Mouse (Mus musculus): ENCODE data around the gene Nlrc5. TPM values are rescaled to one million over a fixed set of nuclear protein-coding genes. Genes with fewer than 3 reads are reported as not detected.

Nlrc5 gene
- polyA plus RNA-seq, 1 experiment from 2014 or later: 0.10 TPM

DNA sequence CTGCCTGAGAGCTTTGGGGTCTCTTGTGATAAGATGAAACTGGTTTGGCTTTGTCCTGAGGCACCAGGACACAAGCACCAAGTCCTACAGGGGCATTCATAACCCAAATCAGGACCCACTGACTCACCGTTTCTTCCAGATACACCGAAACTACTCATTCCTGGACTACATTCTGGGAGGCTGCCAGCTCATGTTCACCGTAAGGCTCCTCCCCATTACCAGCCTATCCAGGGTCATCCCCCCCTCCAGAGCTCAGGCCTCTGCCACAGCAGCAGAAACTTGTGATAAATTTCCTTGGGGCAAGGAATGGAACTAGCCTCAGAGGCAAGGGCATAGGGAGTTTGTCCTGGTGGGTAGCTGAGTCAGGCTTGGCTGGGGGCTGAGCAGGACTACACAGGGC, 123.1 kb downstream of the Nlrc5 start:
- no peak overlapping the region for H3K27ac ChIP-seq
- H3K27me3 ChIP-seq: no peaks in the 10 kb centered on the region
- no peak overlapping the region for H3K4me3 ChIP-seq
- H3K9ac ChIP-seq: no peak overlapping the region
- no peaks in the 10 kb centered on the region for H3K9me3 ChIP-seq
- no peaks in the 10 kb centered on the region for H3K36me3 ChIP-seq
- no peak overlapping the region for H3K4me2 ChIP-seq
- no peak for ATAC-seq (ENCODE audit: borderline replicate concordance, extremely low read depth, low FRiP score, low TSS enrichment)
- WGBS: 51% methylated on average over 3 of the region's 3 CpGs
- no peaks in the 10 kb centered on the region for H3K4me1 ChIP-seq

DNA sequence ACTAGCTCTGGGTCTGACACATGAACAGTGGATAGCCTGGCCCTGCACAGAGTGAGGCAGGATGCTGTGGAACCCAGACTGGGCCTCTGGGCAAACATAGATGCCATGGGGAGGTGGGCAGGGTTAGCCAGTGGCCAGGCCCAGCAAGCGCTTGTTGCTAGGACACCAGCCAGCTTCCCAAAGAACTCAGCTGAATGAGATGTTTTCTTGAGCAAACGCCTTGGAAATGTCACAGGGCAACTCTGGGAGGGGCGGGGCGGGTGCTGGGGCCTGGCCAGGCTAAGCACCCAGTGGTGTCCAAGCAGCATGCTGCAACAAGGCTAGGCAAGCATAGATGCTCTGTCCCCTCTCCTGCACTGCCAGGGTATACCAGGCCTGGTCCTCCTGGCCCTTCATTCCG, 127.1 kb downstream of the Nlrc5 start:
- H3K4me1 ChIP-seq: no peaks in the 10 kb centered on the region
- H3K27me3 ChIP-seq: no peaks in the 10 kb centered on the region
- ATAC-seq (ENCODE audit: borderline replicate concordance, extremely low read depth, low FRiP score, low TSS enrichment): no peak
- no peaks in the 10 kb centered on the region for H3K9me3 ChIP-seq
- H3K36me3 ChIP-seq: no peaks in the 10 kb centered on the region
- 45% methylated on average over 5 of the region's 5 CpGs for WGBS
- no peak overlapping the region for H3K4me3 ChIP-seq
- no peak overlapping the region for H3K27ac ChIP-seq
- no peak overlapping the region for H3K9ac ChIP-seq
- H3K4me2 ChIP-seq: no peak overlapping the region

DNA sequence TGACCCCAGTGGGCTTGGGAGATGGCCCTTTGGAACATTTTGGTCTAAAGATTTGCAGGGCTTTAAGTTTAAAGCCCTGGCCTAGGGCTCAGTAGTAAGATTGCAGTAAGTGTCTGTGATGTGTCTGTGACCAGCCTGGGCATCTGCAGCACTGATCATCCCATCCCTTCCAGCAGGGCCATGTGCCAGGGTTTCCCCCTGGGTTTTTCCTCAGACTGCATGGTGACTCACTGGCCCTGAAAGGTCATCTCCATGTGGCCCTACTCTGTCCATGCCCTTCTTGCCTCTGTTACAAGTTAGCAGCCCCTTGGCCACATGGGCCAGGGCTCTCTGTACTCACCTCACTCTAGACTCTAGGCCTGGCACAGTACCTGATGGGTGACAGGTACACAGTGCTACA, 130.3 kb downstream of the Nlrc5 start:
- Histone ChIP-seq H3K36me3 (no peaks in the 10 kb centered on the region), H3K4me2 (no peak overlapping the region), H3K4me1 (peaks cover 3% of the 10 kb centered on the region; the same call in 1 of the 2 replicates), H3K9ac (no peak overlapping the region), H3K27me3 (no peaks in the 10 kb centered on the region), H3K9me3 (no peaks in the 10 kb centered on the region), H3K4me3 (no peak overlapping the region), H3K27ac (no peak overlapping the region)
- no peak for ATAC-seq (ENCODE audit: borderline replicate concordance, extremely low read depth, low FRiP score, low TSS enrichment)

DNA sequence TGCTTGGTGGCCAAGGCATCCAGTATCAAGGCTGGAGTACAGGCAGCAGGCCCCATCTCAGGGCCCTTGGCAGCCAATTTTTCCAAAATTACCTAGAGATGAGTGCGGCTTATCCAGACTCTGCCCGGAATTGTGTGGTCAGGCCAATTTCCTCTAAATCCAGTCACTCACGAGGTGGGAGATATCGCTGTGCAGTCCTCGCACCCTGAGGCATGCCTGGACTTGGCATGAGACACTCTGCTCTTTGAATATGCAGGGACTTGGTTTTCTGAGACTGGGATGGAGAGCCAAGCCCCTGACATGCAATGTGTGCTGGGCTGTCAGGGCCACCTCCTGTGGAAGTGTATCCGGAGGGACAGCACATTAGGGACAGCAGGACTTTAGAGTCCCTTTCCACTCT, 131.9 kb downstream of the Nlrc5 start:
- Histone ChIP-seq H3K4me2 (no peak overlapping the region), H3K4me1 (peaks cover 3% of the 10 kb centered on the region; the same call in 1 of the 2 replicates), H3K36me3 (0 out of 2 replicates have a peak, but pooled peaks cover 2% of the 10 kb centered on the region), H3K27me3 (no peaks in the 10 kb centered on the region), H3K9me3 (no peaks in the 10 kb centered on the region), H3K27ac (no peak overlapping the region), H3K9ac (no peak overlapping the region), H3K4me3 (no peak overlapping the region)
- WGBS: 67% methylated on average over 6 of the region's 6 CpGs
- ATAC-seq (ENCODE audit: borderline replicate concordance, extremely low read depth, low FRiP score, low TSS enrichment): no peak

DNA sequence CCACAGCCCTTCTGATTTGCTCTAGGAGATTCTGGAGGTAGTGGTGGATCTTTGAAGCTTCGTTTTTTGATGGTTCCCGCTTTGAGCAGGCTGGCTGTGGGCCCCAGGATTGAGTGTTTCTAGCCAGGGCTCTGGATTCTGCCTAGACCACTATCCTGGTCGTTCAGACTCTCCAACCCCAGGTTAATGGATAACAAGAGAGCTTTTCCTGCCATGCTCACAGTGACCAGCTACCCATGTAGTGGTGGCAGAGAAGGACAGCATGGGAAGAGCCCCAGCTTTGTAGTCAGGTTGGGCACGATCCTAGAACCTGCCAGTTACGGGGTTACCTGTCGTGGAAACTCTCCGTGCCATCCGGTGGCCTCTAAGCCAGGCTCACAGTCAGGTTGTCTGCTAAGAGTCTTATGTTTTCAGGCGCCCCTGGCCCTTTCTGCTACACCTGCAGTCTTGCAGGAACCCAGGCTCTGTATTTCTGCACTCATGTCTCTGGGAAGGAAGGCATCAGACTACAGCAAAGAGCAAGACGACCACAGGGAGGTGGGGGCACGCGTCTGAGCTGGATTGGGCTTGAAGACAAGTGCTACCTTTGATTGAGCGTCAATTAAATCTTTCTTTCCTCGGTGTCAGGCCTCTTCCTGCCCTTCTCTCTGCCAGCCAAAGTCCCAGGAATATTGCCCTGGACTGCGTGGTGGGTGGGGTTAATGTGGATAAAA, 132.4 kb downstream of the Nlrc5 start:
- Histone ChIP-seq H3K9ac (no peak overlapping the region), H3K36me3 (0 out of 2 replicates have a peak, but pooled peaks cover 3% of the 10 kb centered on the region)
- ATAC-seq (ENCODE audit: borderline replicate concordance, extremely low read depth, low FRiP score, low TSS enrichment): no peak

DNA sequence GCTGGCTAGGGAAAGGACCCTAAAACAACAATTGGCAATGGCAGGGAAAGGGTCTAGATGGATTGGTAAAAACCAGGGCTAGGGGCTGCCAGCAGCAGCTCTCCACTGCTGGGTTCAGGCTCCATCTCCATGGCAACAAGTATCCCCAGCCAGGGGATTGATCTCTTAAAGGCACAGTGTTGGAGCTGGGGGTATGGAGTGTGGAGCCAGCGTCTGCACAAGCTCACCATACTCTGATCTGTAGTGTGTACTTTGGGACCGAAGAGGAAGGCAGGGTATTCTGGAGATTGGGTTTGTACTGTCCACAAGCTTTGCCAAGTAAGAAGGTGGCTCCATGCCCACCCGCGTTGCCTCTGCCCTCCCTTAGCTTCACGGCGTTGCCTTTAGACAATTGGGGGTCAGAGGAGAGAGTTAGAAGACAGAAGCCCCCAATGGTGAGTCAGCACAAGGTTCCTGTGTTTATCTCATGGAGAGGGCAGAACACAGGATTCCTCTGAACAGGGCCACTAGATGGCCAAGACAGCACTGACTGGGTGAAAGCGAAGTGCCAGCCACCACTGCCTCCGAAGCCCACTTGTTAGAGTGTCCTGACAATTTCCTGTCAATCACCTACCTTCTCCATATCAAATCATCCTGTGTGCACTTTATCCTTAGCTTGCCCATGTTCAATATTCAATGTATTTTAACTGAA, 133.1 kb downstream of the Nlrc5 start:
- no peak for ATAC-seq (ENCODE audit: borderline replicate concordance, extremely low read depth, low FRiP score, low TSS enrichment)
- Histone ChIP-seq H3K36me3 (0 out of 2 replicates have a peak, but pooled peaks cover 5% of the 10 kb centered on the region), H3K4me3 (no peak overlapping the region), H3K27me3 (no peaks in the 10 kb centered on the region), H3K27ac (no peak overlapping the region), H3K9ac (no peak overlapping the region), H3K4me2 (no peak overlapping the region), H3K4me1 (peaks cover 3% of the 10 kb centered on the region; the same call in 1 of the 2 replicates), H3K9me3 (no peaks in the 10 kb centered on the region)
- WGBS: 66% methylated on average over 8 of the region's 8 CpGs

More for the DNA sequence above, 132.4 kb downstream of the Nlrc5 start:
- Histone ChIP-seq H3K4me3 (no peak overlapping the region), H3K4me1 (peaks cover 3% of the 10 kb centered on the region; the same call in 1 of the 2 replicates), H3K27ac (no peak overlapping the region), H3K27me3 (no peaks in the 10 kb centered on the region), H3K9me3 (no peaks in the 10 kb centered on the region), H3K4me2 (no peak overlapping the region)
- WGBS: 49% methylated on average over 15 of the region's 15 CpGs

DNA sequence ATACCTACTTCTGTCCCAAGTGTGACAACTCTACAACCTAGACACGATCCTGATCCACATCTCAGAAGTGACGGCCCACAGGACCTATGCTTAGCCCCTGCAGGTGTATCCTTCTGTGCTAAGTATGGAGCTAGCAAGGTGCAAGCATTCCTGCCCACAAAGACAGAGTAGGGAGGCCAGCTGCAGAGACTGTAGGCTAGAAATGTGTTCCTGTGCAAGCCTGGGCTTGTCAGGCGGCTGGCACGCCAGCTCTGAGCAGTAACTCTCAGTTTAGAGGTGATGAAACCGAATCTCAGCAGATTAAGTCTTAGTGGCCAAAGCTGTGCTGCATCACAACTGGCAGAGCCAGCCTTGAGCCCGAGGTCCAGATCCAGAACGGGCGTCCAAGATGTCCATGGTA, 133.9 kb downstream of the Nlrc5 start:
- H3K4me3 ChIP-seq: no peak overlapping the region
- H3K9me3 ChIP-seq: no peaks in the 10 kb centered on the region
- no peak overlapping the region for H3K9ac ChIP-seq
- H3K27me3 ChIP-seq: no peaks in the 10 kb centered on the region
- ATAC-seq (ENCODE audit: borderline replicate concordance, extremely low read depth, low FRiP score, low TSS enrichment): no peak
- H3K4me1 ChIP-seq: peaks cover 3% of the 10 kb centered on the region; the same call in 1 of the 2 replicates
- WGBS: 83% methylated on average over 8 of the region's 8 CpGs
- H3K4me2 ChIP-seq: no peak overlapping the region
- 0 out of 2 replicates have a peak, but pooled peaks cover 10% of the 10 kb centered on the region for H3K36me3 ChIP-seq
- H3K27ac ChIP-seq: no peak overlapping the region

DNA sequence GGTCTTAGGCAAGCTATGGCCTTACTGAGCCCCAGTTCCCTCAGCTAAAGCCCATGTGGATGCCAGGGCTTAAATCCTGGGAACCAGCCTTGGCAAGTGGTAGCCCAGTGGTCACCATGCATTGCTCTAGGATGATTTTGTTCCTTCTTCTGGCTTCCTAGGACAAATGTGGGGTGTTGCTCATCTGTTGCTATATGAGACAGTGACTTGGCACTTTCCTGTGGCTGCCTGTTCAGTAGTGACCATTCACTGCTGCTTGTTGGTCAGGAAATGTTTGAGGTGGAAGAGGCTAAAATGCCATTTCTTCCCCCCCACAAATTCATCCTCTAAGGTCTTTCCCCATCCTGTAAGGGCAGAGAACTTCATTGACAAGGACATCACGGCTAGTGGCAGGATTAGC, 135.3 kb downstream of the Nlrc5 start:
- WGBS: 72% methylated on average over 1 of the region's 1 CpGs
- Histone ChIP-seq H3K27ac (no peak overlapping the region), H3K9me3 (no peaks in the 10 kb centered on the region), H3K4me1 (peaks cover 3% of the 10 kb centered on the region; the same call in 1 of the 2 replicates), H3K27me3 (no peaks in the 10 kb centered on the region), H3K9ac (no peak overlapping the region), H3K4me3 (no peak overlapping the region), H3K4me2 (no peak overlapping the region), H3K36me3 (peaks cover 23% of the 10 kb centered on the region)
- no peak for ATAC-seq (ENCODE audit: borderline replicate concordance, extremely low read depth, low FRiP score, low TSS enrichment)

DNA sequence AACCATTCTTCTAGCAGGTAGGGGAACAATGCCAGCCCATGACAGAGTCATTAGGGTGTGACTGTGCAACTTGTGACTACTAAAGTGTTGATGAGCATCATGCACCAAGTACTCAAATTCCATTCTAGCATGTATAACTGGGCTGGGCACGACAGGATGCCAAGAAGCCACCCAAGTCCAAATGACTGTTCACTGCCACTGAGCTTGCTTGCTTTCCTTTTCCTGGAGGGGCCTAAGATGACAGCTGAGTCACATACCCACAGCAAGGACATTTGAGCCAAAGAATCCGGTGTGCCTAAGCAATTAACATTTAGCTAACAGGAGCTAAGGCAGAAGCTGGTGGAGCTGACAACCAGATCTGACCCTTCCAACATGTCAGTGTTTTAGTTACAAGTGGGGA, 137.7 kb downstream of the Nlrc5 start:
- Histone ChIP-seq H3K36me3 (peaks cover 36% of the 10 kb centered on the region), H3K27ac (no peak overlapping the region), H3K27me3 (no peaks in the 10 kb centered on the region), H3K9me3 (no peaks in the 10 kb centered on the region), H3K9ac (no peak overlapping the region), H3K4me2 (no peak overlapping the region), H3K4me3 (no peak overlapping the region), H3K4me1 (no peaks in the 10 kb centered on the region)
- WGBS: 69% methylated on average over 2 of the region's 2 CpGs
- no peak for ATAC-seq (ENCODE audit: borderline replicate concordance, extremely low read depth, low FRiP score, low TSS enrichment)

DNA sequence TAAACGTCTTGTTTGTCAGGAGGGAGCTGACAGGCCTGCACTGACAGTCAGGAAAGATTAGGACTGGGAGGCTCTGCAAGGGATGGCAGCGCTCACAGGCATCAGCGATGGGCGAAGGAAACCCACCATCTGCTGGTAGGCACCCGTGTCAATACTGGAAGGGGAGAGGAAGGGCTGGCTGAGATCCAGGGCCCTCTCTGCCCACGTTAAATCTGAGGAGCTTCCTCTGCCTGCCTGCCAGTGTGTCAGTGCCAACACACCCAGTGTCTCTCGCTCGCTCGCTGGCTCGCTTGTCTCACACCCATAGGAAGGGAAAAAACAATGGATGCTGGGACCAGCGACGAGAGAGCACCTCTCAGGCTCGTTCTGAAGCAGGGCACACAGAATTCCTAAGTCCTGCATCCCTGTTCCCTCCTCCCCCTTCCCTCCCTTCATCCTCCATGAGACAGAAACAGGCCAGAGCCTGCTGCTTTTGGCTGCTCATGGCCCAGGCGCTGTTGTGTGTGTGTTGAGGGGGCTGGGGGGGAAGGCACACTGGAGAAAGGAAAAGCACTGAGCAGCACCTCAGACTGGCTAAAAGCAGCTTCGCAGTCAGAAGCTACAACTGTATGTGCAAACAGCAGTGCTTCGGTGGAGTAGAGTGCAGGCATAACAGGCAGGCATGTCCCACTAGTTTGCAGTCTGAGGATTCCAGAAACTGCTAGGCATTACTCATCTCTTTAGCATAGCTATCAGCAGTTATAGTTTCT, 140.2 kb downstream of the Nlrc5 start:
- Histone ChIP-seq H3K9me3 (no peaks in the 10 kb centered on the region), H3K4me1 (no peaks in the 10 kb centered on the region), H3K36me3 (peaks cover 56% of the 10 kb centered on the region), H3K27ac (no peak overlapping the region), H3K4me2 (no peak overlapping the region), H3K4me3 (no peak overlapping the region), H3K9ac (no peak overlapping the region), H3K27me3 (no peaks in the 10 kb centered on the region)
- 86% methylated on average over 16 of the region's 16 CpGs for WGBS
- ATAC-seq (ENCODE audit: borderline replicate concordance, extremely low read depth, low FRiP score, low TSS enrichment): no peak

DNA sequence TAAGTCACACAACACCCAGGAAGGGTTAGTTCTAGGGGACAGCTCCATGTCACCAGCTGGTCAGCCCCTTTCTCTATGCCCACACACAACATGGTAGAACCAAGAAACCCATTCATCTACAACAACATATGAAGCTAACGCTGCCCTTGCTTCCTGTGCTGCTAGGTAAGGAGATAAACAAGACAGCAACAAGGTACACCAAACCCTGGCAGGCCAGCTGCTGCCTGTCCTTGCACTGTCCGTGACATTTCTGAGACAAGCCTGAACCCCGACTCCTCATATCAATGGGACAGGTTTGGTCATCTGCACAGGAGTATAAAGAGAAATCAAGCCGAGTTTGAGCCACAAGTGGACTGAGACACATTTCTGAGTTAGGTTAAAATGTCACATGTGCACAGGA, 141.0 kb downstream of the Nlrc5 start:
- no peak overlapping the region for H3K4me2 ChIP-seq
- H3K9ac ChIP-seq: no peak overlapping the region
- no peaks in the 10 kb centered on the region for H3K4me1 ChIP-seq
- no peak overlapping the region for H3K27ac ChIP-seq
- no peak for ATAC-seq (ENCODE audit: borderline replicate concordance, extremely low read depth, low FRiP score, low TSS enrichment)
- peaks cover 60% of the 10 kb centered on the region for H3K36me3 ChIP-seq
- no peak overlapping the region for H3K4me3 ChIP-seq
- 91% methylated on average over 4 of the region's 4 CpGs for WGBS
- no peaks in the 10 kb centered on the region for H3K9me3 ChIP-seq
- no peaks in the 10 kb centered on the region for H3K27me3 ChIP-seq

All from lung, embryonic 15.5 days (tissue).